Mouse (Mus musculus): ENCODE measurements around the gene Chrna7. TPM values are rescaled to one million over a fixed set of nuclear protein-coding genes. Genes with fewer than 3 reads are reported as not detected.

Gene Chrna7
- 1.6 and 3.2 TPM in 2 replicates for polyA plus RNA-seq (2016; fragmentation: Nextera tagmentation; extraction: Ambion mirVana)

- peaks cover 8% of the 10 kb centered on the region; the same call in 1 of the 2 replicates for H3K4me1 ChIP-seq
- DNase-seq (ENCODE audit: low spot score) = peak; percentile 89
- H3K27me3 ChIP-seq (ENCODE audit: low read depth, poor library complexity, severe bottlenecking) = peaks cover 13% of the 10 kb centered on the region; the same call in 1 of the 2 replicates
- H3K9me3 ChIP-seq (replicated peaks) = no peaks in the 10 kb centered on the region
- peak within 1 kb of the TSS; percentile 86 for H3K27ac ChIP-seq
- H3K36me3 ChIP-seq = no peaks in the 10 kb centered on the region
- peak within 1 kb of the TSS; percentile 83 for H3K4me3 ChIP-seq
- WGBS = 1% methylated on average over 65 of the region's 73 CpGs
These were observed at the start of gene Chrna7 for GRCm38 (mm10) chr7:63212084-63212723. Gene Chrna7, minus strand, starts transcription at chr7:63212569.

DNA sequence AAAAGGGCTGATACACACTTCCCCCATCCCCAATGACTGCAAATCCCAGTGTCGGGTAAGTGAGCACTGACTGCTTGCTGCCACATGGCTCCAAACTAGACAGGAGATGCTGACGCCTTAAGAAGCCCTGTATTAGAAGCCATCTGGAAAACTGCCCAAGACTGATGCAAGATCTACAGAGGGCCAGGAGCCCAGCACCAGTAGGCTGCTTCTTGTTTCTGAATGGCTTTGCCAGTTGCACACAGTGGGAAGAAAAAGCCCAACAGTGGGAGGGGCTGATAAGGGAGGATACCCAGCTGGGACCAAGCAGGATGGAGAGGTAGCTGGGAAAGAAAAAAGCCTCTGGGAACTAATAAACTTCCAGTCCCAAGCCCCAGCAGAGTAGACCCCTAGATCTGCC lies 37.0 kb upstream of the Chrna7 start:
- WGBS = 74% methylated on average over 2 of the region's 2 CpGs
- DNase-seq (ENCODE audit: low spot score) = no peak
- H3K27me3 ChIP-seq (ENCODE audit: low read depth, poor library complexity, severe bottlenecking) = no peaks in the 10 kb centered on the region

GRCm38 (mm10) chr7:63237852-63238516 lies 25.6 kb upstream of the Chrna7 start:
- H3K36me3 ChIP-seq = no peaks in the 10 kb centered on the region

More for the DNA sequence above, 37.0 kb upstream of the Chrna7 start:
- Histone ChIP-seq H3K4me1 (no peaks in the 10 kb centered on the region), H3K27ac (no peak overlapping the region), H3K9me3 (replicated peaks) (no peaks in the 10 kb centered on the region), H3K36me3 (no peaks in the 10 kb centered on the region), H3K4me3 (no peak overlapping the region)

GRCm38 (mm10) chr7:63225066-63225780 lies 12.9 kb upstream of the Chrna7 start:
- H3K27ac ChIP-seq = no peak overlapping the region
- no peaks in the 10 kb centered on the region for H3K4me1 ChIP-seq
- 47% methylated on average over 7 of the region's 7 CpGs for WGBS
- no peak for DNase-seq (ENCODE audit: low spot score)
- no peaks in the 10 kb centered on the region for H3K9me3 ChIP-seq (replicated peaks)
- H3K27me3 ChIP-seq (ENCODE audit: low read depth, poor library complexity, severe bottlenecking) = no peaks in the 10 kb centered on the region
- H3K4me3 ChIP-seq = no peak overlapping the region
- H3K36me3 ChIP-seq = no peaks in the 10 kb centered on the region

More at GRCm38 (mm10) chr7:63237852-63238516, 25.6 kb upstream of the Chrna7 start:
- no peak overlapping the region for H3K27ac ChIP-seq
- 86% methylated on average over 3 of the region's 3 CpGs for WGBS
- H3K27me3 ChIP-seq (ENCODE audit: low read depth, poor library complexity, severe bottlenecking) = no peaks in the 10 kb centered on the region
- H3K9me3 ChIP-seq (replicated peaks) = no peaks in the 10 kb centered on the region
- H3K4me1 ChIP-seq = no peaks in the 10 kb centered on the region
- H3K4me3 ChIP-seq = no peak overlapping the region
- DNase-seq (ENCODE audit: low spot score) = no peak

GRCm38 (mm10) chr7:63211641-63212083 lies 707 bp downstream of the Chrna7 start:
- no peaks in the 10 kb centered on the region for H3K9me3 ChIP-seq (replicated peaks)
- H3K4me1 ChIP-seq = peaks cover 8% of the 10 kb centered on the region; the same call in 1 of the 2 replicates
- peak overlapping the region; percentile 83 for H3K4me3 ChIP-seq
- H3K36me3 ChIP-seq = no peaks in the 10 kb centered on the region
- no peak for DNase-seq (ENCODE audit: low spot score)
- peaks cover 13% of the 10 kb centered on the region; the same call in 1 of the 2 replicates for H3K27me3 ChIP-seq (ENCODE audit: low read depth, poor library complexity, severe bottlenecking)
- WGBS = 2% methylated on average over 13 of the region's 13 CpGs
- peak overlapping the region; percentile 86; the same call in 1 of the 2 replicates for H3K27ac ChIP-seq

DNA sequence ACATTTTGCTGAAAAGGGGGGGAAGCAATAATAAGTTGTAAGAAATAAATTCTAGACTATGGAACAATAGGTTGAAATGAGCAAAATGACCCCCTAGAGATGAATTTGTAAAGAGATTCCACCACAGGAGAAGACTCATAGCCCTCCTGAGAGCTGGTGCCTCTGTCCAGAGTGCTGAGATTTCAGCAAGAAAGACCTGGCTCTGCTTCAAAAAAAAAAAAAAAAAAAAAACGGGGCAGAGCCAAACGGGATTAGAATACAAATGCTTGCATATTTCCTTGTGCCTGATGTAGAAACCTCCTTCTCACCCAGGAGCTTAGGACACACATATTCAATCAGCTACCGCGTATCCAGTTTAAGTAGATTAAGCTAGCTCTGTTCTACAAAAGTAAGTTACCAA lies 2.9 kb downstream of the Chrna7 start:
- Histone ChIP-seq H3K4me3 (no peak overlapping the region), H3K27ac (no peak overlapping the region), H3K9me3 (replicated peaks) (no peaks in the 10 kb centered on the region), H3K27me3 (ENCODE audit: low read depth, poor library complexity, severe bottlenecking) (peaks cover 13% of the 10 kb centered on the region; the same call in 1 of the 2 replicates), H3K36me3 (no peaks in the 10 kb centered on the region), H3K4me1 (peaks cover 8% of the 10 kb centered on the region; the same call in 1 of the 2 replicates)
- DNase-seq (ENCODE audit: low spot score) = no peak
- WGBS = 26% methylated on average over 4 of the region's 4 CpGs

GRCm38 (mm10) chr7:63207137-63207536 lies 5.2 kb downstream of the Chrna7 start:
- no peak overlapping the region for H3K4me3 ChIP-seq
- H3K27me3 ChIP-seq (ENCODE audit: low read depth, poor library complexity, severe bottlenecking) = peaks cover 13% of the 10 kb centered on the region; the same call in 1 of the 2 replicates
- no peaks in the 10 kb centered on the region for H3K9me3 ChIP-seq (replicated peaks)
- no peak overlapping the region for H3K27ac ChIP-seq
- WGBS = 76% methylated on average over 2 of the region's 2 CpGs
- H3K4me1 ChIP-seq = peaks cover 8% of the 10 kb centered on the region; the same call in 1 of the 2 replicates
- no peaks in the 10 kb centered on the region for H3K36me3 ChIP-seq
- DNase-seq (ENCODE audit: low spot score) = no peak

DNA sequence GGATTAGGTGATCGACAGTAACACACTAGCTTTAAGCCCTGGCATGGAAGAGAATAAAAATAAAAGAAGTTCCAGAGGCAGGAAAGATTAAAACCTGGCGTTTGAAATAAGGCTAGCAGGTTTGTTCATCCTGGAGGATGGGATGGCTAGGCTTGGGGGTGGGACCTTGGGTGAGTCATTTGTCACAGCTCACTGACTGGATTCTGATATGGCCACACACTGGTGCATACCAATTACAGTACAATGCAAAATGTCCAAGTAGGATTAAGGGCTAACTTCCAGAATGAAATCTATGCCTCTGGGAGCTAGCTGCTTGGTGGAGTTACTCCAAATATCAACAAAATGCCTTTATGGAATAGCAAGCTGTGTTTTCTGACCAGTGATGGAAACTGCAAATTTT lies 16.8 kb downstream of the Chrna7 start:
- WGBS = 89% methylated on average over 2 of the region's 2 CpGs
- H3K27me3 ChIP-seq (ENCODE audit: low read depth, poor library complexity, severe bottlenecking) = no peaks in the 10 kb centered on the region
- H3K27ac ChIP-seq = no peak overlapping the region
- no peak overlapping the region for H3K4me3 ChIP-seq
- H3K9me3 ChIP-seq (replicated peaks) = no peaks in the 10 kb centered on the region
- no peak for DNase-seq (ENCODE audit: low spot score)
- no peaks in the 10 kb centered on the region for H3K36me3 ChIP-seq
- no peaks in the 10 kb centered on the region for H3K4me1 ChIP-seq

DNA sequence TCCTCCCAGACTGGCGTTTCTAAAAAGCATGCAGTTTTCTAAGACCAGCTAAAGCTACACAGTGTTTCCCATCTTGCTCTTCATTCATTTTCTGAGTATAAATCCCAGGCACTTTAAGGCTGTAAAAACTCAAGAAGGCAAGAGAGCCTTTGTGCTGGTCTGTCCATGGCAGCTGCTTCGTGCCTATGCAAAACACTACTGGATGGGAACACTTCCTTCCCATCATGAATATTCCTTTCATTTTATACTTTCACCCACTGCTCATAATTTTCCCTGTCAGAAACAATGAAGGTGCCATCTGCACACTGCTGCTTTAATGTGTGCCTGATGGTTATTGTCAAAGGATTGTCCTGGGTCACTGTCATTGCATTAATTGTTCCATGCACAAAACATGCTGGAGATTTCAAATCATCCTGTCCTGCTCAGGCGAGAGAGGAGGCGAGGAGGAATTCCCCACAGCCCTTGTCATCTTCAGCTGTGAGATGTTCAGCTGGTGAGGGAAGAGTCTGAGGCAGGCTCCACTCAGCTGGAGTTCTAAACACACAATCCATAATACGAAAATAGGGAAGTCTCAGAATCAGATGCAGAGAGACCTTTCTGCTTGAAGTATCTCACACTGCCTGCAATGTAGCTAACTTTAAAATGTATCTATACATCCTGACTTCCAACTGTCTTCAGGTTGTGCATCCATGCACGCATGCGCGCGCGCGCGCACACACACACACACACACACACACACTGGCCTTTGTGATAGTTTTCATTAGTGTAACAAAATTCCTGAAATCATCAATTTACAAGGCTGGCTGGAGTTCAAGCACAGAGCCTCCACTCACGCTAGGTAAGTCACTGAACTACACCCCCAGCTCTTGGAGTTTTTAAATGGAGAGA lies 22.5 kb downstream of the Chrna7 start:
- H3K27ac ChIP-seq = no peak overlapping the region
- no peaks in the 10 kb centered on the region for H3K36me3 ChIP-seq
- H3K9me3 ChIP-seq (replicated peaks) = no peaks in the 10 kb centered on the region
- no peak for DNase-seq (ENCODE audit: low spot score)
- 92% methylated on average over 13 of the region's 13 CpGs for WGBS
- H3K4me1 ChIP-seq = no peaks in the 10 kb centered on the region
- no peaks in the 10 kb centered on the region for H3K27me3 ChIP-seq (ENCODE audit: low read depth, poor library complexity, severe bottlenecking)
- no peak overlapping the region for H3K4me3 ChIP-seq

DNA sequence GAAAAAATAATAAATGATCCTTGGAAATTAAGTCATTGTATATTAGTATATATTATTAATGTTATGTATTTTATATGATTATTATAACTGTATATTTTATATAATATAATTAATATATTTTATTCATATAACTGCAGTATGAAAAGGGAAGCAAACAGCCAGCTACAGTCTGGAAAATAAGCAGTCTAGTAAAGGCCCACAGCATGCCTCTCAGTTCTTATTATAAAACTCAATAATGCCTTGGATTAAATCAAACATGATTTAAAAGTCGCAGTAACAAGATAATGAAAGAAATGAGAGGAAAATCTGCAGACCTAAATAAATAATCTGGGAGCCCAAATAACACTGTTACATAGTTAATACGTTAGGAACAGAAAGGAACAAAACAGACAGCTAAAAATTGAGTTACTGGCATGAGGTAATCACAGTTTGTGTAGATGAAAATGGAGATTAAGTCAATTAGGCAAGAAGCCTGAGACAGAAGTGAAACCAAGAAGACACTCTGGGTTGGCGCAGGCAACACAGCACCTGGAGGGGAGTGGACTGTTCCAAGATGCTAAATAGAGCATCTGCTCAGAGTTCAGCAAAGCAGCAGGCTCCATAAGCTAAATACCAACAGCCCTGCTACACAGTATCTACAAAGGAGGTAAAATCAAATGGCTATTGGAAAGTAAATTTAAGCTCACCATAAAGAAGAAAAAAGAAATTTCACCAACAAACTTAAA lies 42.1 kb downstream of the Chrna7 start:
- no peak overlapping the region for H3K4me3 ChIP-seq
- no peaks in the 10 kb centered on the region for H3K36me3 ChIP-seq
- WGBS = 93% methylated on average over 3 of the region's 3 CpGs
- DNase-seq (ENCODE audit: low spot score) = no peak
- H3K27me3 ChIP-seq (ENCODE audit: low read depth, poor library complexity, severe bottlenecking) = no peaks in the 10 kb centered on the region
- H3K4me1 ChIP-seq = no peaks in the 10 kb centered on the region
- H3K27ac ChIP-seq = no peak overlapping the region
- H3K9me3 ChIP-seq (replicated peaks) = no peaks in the 10 kb centered on the region

- Histone ChIP-seq H3K27ac (no peak overlapping the region), H3K27me3 (ENCODE audit: low read depth, poor library complexity, severe bottlenecking) (no peaks in the 10 kb centered on the region), H3K4me1 (peaks cover 3% of the 10 kb centered on the region; the same call in 1 of the 2 replicates), H3K36me3 (no peaks in the 10 kb centered on the region), H3K4me3 (no peak overlapping the region), H3K9me3 (replicated peaks) (no peaks in the 10 kb centered on the region)
- DNase-seq (ENCODE audit: low spot score) = no peak
- 93% methylated on average over 3 of the region's 3 CpGs for WGBS
These were observed 47.8 kb downstream of the Chrna7 start for GRCm38 (mm10) chr7:63164617-63165016.
